Mouse (Mus musculus) bone marrow, adult 2 months (tissue): Measurements from ENCODE around the gene BC030867.

ENCODE experiments used
- CTCF ChIP-seq: fragments of 200-500 bp; IDR thresholded peaks from 2 replicates; pipeline ENCODE4 v1.5.1; 2011; ENCODE audit warnings: low read length, control low read depth; ENCODE audit not compliant: control insufficient read depth, insufficient read depth
- POLR2A ChIP-seq: fragments of 200-500 bp; IDR thresholded peaks from 2 replicates; pipeline ENCODE4 v1.6.1; 2011; ENCODE audit warnings: low read depth, mild to moderate bottlenecking, control low read depth, low read length, borderline replicate concordance; ENCODE audit not compliant: control insufficient read depth

GRCm38 (mm10) chr11:102207825-102208777 is 40.6 kb upstream of the BC030867 start:
- no peak for TF ChIP-seq POLR2A
- no peak for TF ChIP-seq CTCF
